Mouse (Mus musculus) adipocyte (in vitro differentiated cells): ENCODE measurements at regions not wholly inside any gene's neighbourhood (a gene's known extent, or its start where the extent isn't known, plus 50 kb on each side); places are given as distances from the start of the nearest gene placed in this dataset.
A peak's percentile ranks its signal among the peaks of the same experiment; 100 is the strongest.
"Not testable (repeated sequence)": the region's sequence is repeated elsewhere in the genome, so short reads cannot be mapped to it uniquely, and the experiment has no call there.

Experiments used
- DNase-seq: peaks from one replicate; pipeline ENCODE4 v3.0.0-alpha.2; 2016; ENCODE audit warnings: low spot score

DNA sequence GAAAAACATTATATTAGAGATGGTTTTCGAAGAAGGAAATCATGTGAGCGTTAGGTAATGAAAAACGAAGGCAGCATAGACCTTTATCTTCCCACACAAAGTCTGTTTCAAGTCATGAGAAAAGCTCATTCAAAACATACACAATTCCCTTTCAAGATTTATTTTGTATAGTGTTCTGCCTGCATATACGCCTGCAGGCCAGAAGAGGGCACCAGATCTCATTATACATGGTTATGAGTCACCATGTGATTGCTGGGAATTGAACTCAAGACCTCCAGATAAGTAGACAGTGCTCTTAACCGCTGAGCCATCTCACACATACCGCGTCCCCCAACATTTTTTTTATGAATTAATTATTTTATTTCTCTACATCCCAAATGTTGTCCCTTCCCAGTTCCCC lies 578.3 kb upstream of the Ccdc54 start:
- DNase-seq: no peak

DNA sequence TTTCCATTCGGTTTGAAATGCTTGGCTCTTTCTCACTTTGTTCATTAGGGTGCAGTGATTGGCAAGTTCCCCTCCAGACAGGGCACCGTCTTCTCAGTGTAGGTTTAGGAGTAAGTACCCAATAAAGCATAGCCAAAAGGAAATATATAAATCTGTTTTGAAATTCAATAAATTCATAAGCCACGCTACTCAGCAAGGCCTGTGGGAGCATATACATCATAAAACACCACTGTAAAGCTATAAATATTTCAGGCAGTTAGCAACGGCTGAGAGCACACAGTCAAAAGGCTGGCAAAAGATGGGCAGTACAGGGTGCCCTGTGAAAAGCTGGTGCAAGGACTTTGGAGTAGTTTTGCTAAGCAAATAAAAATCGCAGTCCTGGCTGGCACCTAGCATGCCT lies 569.8 kb upstream of the Ccdc54 start:
- DNase-seq: no peak

DNA sequence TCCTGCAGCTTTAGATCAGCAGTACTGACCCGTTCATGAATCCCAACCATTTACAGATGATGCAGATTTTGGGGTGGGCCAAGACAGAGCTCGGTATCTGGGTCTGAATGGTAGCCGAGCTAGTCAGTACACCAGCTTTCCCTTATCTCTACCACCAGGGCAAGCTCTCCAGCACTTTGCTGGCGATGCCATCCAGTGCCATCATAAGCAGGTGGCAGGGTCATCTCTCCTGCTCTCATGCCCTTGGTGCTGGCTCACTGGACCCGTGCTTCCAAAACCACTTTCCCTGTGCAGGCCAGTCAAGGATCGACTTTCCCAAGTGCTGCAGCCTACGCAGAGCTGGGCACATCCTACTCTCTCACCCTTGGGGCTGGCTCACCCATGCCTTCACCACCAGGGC lies 547.6 kb upstream of the Ccdc54 start:
- DNase-seq: no peak

DNA sequence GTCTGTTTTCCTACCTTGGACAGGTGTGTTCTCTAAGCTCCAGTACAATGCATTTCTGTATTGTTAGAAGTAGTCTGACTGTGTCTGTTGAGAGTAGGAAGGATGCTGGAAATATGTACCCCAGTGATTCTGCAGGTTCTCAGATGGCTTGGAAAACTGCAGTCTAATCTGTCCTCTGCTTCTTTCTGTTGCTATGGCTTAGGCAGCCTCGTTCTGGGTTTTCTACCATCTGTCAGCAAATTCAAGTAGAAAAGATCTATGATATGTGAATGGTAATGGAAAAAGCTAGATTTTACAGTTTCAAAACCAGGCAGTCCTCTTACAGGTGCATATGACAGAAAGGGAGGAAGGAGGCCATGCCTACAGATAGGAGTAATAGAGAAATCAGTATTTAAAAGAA lies 528.9 kb upstream of the Ccdc54 start:
- DNase-seq: no peak

DNA sequence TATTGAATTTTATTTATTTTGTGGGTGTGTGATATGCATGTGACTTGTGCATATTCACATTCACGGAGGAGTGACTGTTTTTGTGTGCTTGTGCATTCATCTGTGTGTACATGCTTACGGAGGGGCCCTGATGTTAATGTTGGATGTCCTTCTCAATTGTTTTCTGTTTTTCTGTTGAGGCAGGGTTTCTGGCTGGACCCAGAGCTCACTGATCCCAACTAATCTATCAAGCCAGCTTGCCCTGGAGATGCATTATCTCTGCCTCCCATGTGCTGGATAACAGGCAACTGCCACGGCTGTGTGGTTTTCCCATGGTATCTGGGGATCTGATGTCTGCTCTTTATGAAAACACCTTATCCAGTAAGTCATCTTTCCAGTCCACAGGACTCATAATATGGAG lies 527.4 kb upstream of the Ccdc54 start:
- no peak for DNase-seq

DNA sequence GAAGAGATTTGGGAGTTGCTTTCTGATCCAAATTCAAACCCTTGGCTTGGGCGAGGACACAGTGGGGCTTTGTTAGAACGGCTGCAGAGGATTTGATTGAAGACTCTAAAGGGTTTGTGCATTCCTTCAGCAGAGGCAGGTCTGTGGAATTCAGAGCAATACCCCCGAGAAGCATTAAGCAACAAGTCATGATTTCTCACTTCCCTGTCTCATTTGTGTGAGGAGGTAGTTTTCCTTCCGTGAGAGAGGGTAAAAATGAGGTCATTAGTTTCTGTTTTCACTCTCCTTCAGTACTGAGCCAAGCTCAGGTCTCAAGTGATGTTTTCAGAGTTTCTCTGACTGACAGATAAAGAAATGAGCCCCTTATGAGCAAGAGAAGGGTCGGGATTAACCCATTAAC lies 526.9 kb upstream of the Ccdc54 start:
- no peak for DNase-seq

DNA sequence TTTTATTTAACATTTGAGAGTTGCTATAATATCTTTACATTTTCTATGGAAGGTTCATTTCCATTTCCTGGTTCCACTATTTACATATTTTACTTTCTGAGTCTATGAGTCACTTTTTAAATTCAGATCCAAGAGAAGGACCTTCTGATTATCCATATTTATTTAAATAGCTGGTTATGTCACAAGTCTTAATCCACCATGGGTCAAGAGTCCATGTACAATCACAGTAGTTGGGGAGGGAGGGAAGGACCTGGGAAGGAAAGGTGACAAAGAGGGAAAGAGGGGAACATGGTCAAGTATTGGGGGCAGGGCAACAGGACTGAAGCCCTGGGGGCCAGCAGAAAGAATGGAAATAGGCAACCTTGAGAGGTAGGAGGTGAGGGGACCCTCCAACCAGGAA lies 518.9 kb upstream of the Ccdc54 start:
- no peak for DNase-seq

DNA sequence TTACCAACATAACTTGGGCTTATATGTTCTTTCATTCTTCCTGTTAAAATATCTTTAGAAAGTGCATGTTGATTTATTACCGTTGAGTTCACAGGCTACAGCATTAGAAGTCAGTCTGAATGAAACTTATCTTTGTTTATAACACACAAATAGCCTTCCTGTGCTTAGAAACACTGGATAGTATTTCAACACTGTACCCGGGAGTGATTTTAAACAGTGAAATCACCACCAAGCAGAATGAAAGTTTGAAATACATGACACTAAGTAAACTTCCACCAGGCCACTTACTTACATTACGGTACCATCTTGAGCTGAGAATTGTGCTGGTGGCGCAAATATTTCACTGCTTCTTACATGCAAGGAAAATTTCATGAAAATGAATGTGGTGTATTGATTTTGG lies 516.5 kb upstream of the Ccdc54 start:
- DNase-seq: no peak

DNA sequence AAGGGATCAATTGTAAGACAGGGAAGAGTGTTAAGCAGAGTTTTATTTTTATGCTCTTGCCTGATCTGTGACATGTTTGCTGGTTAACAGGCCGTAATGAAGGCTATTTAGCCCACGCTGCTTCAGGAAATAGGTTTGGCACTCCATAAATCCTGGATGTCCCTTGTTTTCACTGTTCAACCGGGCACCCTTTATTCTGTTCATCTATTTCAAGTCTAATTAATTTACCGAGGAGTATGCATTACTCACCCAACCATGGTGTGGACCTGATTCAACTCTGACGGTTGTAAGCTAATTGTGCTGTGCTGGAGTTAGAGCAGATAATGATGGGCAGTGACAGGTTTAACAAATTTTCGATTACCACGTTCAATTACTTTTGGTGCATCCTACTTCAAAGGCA lies 495.6 kb upstream of the Ccdc54 start:
- no peak for DNase-seq

DNA sequence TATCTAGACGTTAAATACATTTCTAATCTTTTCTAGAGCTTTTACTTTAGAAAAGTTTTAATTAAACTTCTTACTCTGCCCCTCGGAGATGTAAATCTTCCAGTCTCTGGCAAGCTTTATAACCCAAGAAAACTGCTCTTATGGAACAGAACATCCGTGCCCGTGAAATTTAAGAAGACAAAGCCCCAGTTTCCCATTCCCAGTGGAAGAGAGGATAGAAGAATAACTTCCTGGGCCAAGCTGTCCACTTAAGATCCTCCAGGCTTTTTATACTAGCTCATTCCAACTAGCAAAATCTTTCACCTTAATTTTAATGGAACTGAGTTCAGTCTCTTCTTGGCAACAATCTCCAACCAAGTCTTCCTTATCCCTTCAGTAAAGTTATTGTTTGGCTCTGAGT lies 489.2 kb upstream of the Ccdc54 start:
- no peak for DNase-seq

DNA sequence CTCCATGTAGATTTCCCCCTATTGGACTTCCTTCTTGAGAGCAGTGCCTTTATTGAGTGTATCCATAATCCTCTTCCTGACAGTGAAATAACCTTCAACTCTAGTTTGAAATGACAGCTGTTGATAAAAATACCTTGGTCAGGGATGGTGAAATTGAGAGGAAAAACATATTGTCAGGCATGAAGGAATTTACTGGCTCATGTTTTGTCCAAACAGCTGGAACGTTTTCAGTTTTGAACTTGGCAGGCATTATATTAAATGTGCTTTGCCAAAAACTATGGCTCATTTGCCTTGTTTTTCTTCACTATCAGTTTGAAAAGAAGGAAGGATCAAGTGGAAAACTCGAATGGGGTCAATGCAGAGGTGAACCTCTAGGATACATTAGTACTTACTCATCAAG lies 457.7 kb upstream of the Ccdc54 start:
- peak; percentile 22 for DNase-seq

DNA sequence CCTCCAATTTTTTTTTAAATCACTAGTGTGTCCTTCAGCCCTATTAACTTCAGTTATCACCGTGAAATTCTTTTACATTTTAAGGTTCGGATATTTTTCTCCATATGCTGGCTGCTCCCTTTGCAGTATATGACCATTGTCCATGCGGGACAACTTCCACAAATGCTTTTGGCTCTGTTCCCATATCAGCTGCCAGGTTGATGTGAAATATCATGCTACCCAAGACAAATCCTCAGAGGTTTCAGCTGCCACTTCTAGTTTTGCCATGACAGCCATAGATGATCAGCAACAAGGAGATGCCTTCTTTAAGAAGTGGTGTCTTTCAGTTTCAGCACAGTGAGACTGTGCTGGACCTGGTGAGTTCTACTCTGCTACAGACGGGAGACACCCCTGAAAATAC lies 457.2 kb upstream of the Ccdc54 start:
- DNase-seq: no peak

DNA sequence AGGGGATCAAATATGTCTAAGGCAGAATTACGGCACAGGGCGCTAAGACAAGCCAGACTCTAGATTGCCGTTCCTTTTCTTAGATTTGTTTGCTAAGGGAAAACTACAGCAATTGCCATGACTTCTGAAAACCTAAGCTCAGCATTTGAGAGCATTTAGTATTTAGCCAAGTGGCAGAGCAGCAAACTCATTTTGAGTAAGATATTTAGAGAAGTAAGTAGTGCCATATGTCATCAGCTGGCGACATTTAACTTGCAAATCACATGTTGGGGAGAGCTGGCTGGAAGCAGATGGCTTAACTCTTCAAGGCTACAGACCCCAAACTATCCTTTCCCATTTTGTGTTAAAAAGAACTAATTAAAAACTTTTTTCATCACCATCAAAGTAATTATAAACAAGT lies 450.4 kb upstream of the Ccdc54 start:
- DNase-seq: no peak

DNA sequence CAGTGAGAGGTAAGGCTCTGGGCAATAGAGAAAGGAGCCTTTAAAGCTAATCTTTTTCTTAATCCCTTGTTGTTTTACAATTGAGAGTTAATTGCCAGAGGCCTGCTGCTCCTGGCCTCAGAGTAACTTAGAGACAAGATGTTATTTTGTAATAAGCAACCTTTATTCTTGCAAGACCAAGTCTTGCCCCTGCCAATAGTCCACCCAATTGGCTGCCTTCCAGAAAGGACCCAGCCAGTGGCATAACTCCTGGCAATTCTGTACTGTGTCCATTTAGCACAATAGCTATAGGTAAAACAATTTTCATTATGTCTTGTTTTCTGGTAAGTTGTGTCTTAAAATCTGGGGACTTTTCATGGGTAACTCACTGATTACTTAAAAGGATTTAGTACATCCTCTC lies 411.9 kb upstream of the Ccdc54 start:
- peak; percentile 25 for DNase-seq

DNA sequence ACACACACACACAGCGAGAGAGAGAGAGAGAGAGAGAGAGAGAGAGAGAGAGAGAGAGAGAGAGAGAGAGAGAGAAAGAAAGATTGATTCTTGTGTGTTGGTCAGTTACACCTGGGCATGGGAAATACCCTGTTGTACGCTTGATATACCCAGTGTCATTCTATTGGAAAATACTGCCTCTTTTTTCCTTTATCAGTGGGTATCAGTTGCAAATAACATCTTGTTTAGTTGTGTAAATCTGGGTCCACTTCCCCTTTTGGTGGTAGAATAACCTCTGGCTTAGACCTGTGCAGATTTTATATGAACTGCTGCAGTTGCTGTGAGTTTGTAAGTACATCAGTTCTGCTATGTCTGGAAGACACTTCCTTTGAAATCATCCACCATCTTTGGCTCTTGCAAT lies 373.4 kb upstream of the Ccdc54 start:
- no peak for DNase-seq

DNA sequence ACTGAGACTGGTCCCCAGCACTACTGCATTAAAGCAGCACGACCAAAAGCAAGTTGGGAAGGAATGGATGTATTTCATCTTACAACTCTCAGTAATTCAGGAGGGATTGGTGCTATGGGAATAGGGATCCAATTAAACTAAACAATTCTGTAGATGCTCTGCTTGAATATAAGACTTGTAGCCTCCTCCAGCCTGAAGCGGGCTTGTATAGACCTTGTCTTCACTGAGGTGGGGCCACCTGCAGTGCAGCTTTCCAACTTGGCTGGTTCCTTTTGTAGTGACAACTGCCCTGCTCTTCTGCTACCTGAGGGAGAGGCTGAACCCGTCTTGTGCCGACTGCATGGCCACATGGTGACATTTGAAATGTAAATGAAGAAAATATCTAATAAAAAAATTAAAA lies 353.1 kb upstream of the Ccdc54 start:
- no peak for DNase-seq

DNA sequence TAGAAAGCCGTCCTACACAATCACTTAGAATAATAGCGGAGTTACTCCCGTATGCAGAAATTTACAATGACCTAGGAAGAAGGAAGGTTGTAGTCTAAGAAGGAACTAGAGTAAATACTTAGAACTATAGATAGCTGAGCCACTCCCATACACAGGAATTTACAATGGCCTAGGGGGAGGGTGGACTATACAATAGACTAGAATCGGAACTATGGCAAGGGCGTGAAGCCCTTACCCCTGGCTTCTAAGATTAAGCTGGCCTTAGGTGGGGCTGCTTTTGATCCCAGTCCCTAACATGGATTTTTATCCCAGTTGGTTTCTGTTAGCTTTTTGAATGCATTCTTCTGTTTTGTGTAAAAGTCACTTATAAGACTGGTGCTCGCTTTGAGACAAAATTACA lies 352.6 kb upstream of the Ccdc54 start:
- not testable (repeated sequence) for DNase-seq

DNA sequence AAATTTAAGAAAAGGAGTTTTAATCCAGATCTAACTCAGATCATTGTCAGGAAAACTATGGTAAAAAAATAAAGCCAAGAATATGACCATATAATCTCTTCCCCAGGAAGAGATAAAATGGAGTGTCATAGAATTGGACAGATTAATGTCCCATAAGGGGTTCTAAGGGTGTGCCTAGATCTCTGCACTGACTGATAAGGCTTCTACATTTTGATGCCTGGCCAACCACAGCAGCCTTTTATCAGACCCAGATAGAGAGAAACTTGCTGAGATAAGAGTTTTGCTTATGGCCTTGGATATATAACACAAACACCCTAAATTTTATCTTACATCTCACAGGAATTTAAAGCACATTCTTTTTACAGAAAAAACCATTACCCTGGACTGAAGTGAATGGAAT lies 351.3 kb upstream of the Ccdc54 start:
- DNase-seq: no peak

DNA sequence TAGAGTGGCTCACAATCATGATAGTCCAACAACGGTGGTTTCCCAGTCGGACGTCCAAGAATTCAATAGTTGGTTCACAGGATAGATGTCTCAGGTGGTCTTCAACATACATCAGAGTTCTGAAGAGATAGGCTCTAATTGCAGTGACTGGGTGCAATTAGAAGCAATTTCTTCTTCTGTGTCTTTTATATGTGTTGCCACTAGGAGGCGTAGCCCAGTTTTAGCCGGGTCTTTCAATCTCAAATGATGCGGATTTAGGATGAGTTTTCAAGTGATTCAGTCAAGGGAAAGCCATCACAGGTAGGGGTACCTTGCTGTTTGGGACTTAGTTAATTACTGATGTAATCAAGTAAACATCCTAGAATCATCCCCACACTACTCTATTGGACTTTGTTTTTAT lies 348.4 kb upstream of the Ccdc54 start:
- no peak for DNase-seq

DNA sequence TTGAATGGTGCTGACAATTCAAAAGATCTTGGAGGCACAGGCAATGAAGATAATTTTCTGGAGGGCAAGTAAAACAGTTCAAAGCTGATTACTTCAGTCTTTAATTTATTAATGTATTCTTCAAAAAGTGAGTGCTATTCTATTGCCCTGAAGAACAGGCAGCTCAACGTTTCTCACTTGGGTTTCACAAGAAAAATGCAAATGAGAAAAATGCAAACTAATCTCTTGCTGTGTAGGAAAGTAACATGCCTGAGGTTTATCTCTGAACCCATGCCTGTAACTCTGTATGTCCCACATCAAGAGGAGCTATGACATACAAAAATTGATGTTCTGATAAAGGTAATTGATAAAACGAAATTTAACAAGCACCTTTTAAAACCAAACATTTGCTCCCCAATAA lies 316.8 kb upstream of the Ccdc54 start:
- no peak for DNase-seq

DNA sequence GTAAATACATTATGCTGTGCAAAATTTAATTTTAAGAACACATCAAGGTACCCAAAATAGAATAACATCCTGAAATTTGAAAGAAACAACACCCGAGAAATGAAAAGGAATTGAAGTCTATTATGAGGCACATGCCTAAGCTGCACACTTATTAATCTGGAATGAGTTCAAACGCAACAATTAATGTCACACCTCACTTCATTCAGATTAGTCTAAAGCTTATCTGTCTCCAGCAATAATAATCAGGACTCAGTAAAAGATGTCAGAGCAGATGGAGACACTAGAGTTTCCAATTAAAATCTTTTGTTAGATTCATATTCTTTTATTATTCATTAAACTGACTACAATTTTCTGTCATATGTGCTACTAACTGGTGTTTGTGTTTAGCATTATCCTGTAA lies 308.2 kb upstream of the Ccdc54 start:
- DNase-seq: no peak

DNA sequence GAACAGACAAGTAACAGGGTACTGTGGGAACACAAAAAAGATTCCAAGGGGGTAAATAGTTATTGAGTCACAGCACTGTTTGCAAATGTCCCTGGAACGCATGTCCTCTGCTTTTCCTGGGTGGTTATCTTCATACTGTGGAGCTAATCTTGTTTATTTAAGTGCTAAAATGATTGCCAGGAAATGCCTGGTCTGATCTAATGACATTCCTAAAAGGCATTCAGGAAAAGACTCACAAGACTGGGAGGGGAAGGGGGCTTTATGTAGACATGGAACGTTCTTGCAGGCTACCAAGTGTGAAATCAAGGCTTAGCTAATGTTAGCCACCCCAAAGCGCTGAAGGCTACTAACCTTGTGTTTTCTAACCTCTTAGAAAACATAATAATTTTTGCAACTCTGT lies 287.0 kb upstream of the Ccdc54 start:
- DNase-seq: no peak

DNA sequence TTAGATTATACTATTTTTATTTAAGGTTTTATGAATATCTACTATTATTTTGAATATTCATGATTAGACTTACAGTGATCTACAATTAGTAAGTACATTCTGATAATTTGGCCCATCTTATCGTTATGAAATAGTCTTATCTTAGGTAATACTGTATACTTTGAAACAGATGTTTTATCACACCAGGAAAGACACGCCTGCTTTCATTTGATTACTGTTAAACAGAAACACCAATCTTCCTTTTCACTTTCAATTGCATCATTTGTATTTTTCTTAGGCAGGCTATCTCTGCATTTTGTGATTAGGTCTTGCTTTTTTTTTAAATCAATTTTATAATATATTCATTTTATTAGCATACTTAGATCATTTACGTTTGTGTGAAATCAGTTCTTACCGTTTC lies 280.4 kb upstream of the Ccdc54 start:
- no peak for DNase-seq

DNA sequence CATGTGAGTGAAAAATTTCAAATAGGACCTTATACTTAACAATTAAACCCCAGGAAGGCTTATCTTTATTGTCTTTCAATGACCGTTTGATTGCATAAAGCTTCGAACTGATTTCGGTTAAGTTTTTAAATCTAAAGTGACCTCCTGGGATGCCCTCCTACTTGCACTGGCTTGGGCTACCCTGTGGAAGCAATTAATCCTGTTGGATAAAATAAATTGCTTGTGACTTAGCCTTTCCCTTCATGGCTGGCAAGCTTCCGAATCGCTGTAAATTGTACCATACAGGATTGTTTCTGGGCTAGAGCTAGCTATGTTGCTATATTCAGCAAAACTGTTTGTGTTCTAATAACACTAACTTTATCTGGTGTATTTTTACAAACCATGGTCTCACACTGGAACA lies 272.6 kb upstream of the Ccdc54 start:
- no peak for DNase-seq

DNA sequence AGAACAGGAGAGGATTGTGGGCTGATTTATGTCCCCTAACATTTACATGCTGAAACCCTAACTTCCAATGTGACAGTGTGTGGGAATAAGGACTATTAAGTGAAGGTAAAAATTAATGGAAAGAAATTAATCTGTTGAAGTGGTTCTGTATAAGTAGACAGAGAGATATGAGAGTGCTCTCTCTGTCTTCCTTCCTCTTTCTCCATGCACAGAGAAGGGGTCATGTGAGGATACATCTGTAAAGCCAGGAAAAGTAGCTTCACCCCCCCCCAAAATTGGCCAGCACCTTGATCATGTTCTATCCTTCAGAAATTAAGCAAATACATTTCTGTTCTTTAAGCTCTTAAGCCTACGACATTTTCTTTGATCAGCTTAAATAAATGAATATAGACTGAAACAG lies 268.6 kb upstream of the Ccdc54 start:
- no peak for DNase-seq

DNA sequence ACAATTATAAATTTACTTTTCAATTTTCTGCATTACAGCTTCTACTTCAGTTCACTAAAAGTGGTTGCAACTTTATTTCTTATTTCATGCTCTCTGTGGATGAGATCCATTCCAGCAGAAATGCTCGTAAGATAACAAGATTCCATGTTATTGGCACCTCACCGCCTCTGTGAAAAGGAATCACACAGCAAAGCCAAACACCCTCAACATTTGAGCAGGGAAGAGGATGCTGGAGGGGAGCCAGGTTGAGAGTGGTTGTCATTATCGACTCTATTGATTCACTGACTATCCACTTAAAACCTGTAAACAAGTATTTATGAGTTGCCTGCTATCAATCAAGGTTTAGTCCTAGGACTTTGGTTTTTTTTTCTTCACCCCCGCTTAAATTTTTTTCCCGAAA lies 261.1 kb upstream of the Ccdc54 start:
- DNase-seq: no peak
